Mouse (Mus musculus) small intestine, adult 2 months (tissue): ENCODE measurements around the gene Gm28305.

Experiments used
- CTCF ChIP-seq: fragments of 200-500 bp; IDR thresholded peaks from 2 replicates; pipeline ENCODE4 v1.5.1; 2012; ENCODE audit warnings: low read depth, mild to moderate bottlenecking, control low read depth, inconsistent platforms, low read length, moderate library complexity, mixed read lengths; ENCODE audit not compliant: insufficient replicate concordance, insufficient read length; ENCODE audit errors: extremely low read depth
- POLR2A ChIP-seq: fragments of 200-500 bp; IDR thresholded peaks from 2 replicates; pipeline ENCODE4 v1.6.1; 2012; ENCODE audit warnings: low read depth, mild to moderate bottlenecking, control low read depth, inconsistent platforms, low read length, moderate library complexity

DNA sequence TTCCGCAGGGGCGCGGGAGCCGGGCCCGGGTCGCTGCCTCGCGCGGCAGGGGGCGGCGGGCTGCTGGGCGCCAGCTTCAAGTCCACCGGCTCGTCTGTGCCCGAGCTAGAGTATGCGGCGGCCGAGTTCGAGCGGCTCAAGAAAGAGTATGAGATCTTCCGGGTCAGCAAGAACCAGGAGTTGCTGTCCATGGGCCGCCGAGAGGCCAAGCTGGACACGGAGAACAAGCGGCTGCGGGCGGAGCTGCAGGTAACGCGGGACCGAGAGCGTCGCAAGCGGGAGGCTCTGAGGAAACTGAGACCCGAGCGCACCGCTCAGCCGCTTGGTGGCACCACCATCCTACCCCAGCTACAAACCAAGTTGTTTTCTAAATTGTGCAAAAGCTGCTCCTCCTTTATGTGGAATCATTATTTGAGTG is 37.5 kb upstream of the Gm28305 start:
- peak; percentile 49; the same call in 1 of the 2 replicates for TF ChIP-seq CTCF
- TF ChIP-seq POLR2A = no peak
